Mouse (Mus musculus) ES-E14 (cell line): Measurements from ENCODE around the gene Flt3. TPM values are rescaled to one million over a fixed set of nuclear protein-coding genes. Genes with fewer than 3 reads are reported as not detected.

Experiments
- DNase-seq: peaks from one replicate; pipeline ENCODE4 v3.0.0-alpha.2; 2013; ENCODE audit warnings: low read depth, low spot score
- H3K27ac ChIP-seq: 2 replicates; pipeline ENCODE4 v1.5.1; 2012; ENCODE audit warnings: low read depth, mild to moderate bottlenecking, low read length, moderate library complexity, mixed read lengths; ENCODE audit not compliant: poor library complexity, insufficient read depth, severe bottlenecking
- H3K36me3 ChIP-seq: 2 replicates; pipeline ENCODE4 v1.6.1; 2012; ENCODE audit warnings: mild to moderate bottlenecking, low read length, moderate library complexity, mixed read lengths; ENCODE audit not compliant: control insufficient read depth, poor library complexity, insufficient read depth, severe bottlenecking
- H3K4me1 ChIP-seq, 2 experiments: fragments of 150-350 bp in 1 of 2; sonication (generic) in 1 of 2; 2 replicates each; pipeline ENCODE4 v1.6.1; 2012; ENCODE audit warnings: low read length in 2 of 2, mild to moderate bottlenecking in 1 of 2, mixed read lengths in 1 of 2; ENCODE audit not compliant: control insufficient read depth in 2 of 2, insufficient read depth in 2 of 2, poor library complexity in 1 of 2
- H3K4me3 ChIP-seq, 2 experiments: fragments of 150-350 bp in 1 of 2; sonication (generic) in 1 of 2; 2 replicates each; pipeline ENCODE4 v1.5.1; 2012; ENCODE audit warnings: low read length in 2 of 2, low read depth in 1 of 2, mild to moderate bottlenecking in 1 of 2, mixed read lengths in 1 of 2; ENCODE audit not compliant: insufficient read depth in 1 of 2, poor library complexity in 1 of 2, severe bottlenecking in 1 of 2
- H3K9ac ChIP-seq: 2 replicates; pipeline ENCODE4 v1.6.1; 2012; ENCODE audit warnings: low read depth, mild to moderate bottlenecking, low read length, mixed read lengths; ENCODE audit not compliant: poor library complexity, insufficient read depth, severe bottlenecking
- H3K9me3 ChIP-seq: fragments of 150-350 bp; sonication (generic); 2 replicates; pipeline ENCODE4 v1.6.1; 2012; ENCODE audit warnings: low read depth, mild to moderate bottlenecking, low read length; ENCODE audit not compliant: control insufficient read depth, insufficient read depth
- CHD2 ChIP-seq: IDR thresholded peaks from 2 replicates; pipeline ENCODE4 v1.6.1; 2014; ENCODE audit warnings: mild to moderate bottlenecking, low read depth, low read length, inconsistent platforms
- HCFC1 ChIP-seq: IDR thresholded peaks from 2 replicates; pipeline ENCODE4 v1.6.1; 2012; ENCODE audit warnings: low read length, inconsistent platforms, borderline replicate concordance; ENCODE audit not compliant: insufficient read depth
- MAFK ChIP-seq: IDR thresholded peaks from 2 replicates; pipeline ENCODE4 v1.6.1; 2014; ENCODE audit warnings: mild to moderate bottlenecking, low read depth, low read length, inconsistent platforms; ENCODE audit not compliant: insufficient read depth
- ZC3H11A ChIP-seq: IDR thresholded peaks from 2 replicates; pipeline ENCODE4 v1.6.1; 2012; ENCODE audit warnings: low read depth, mild to moderate bottlenecking, inconsistent platforms, low read length, borderline replicate concordance
- ZNF384 ChIP-seq: IDR thresholded peaks from 2 replicates; pipeline ENCODE4 v1.6.1; 2012; ENCODE audit warnings: low read depth, low read length, inconsistent platforms
- in situ Hi-C, 2 experiments: fragments of 600-800 bp; cut with MboI; formaldehyde crosslinking; loops; one replicate each; pipeline ENCODE4 v1.15.1; 2025; ENCODE audit warnings: low sequenced_read_pairs in 2 of 2, inconsistent platforms in 1 of 2; ENCODE audit not compliant: unreplicated experiment in 2 of 2
- total RNA-seq: library from RNA; depleted of rRNA; stranded (reverse); fragments of 300-350 nt; gene quantifications from 2 replicates; pipeline ENCODE4 v1.2.3, GENCODE M21; 2012

The Flt3 gene
- total RNA-seq, 1 experiment: 0.27 TPM

GRCm38 (mm10) chr5:147355788-147356187, 44.5 kb downstream of the Flt3 start:
- H3K9ac ChIP-seq: no peak overlapping the region
- in situ Hi-C loops: no loop called here
- no peaks in the 10 kb centered on the region for H3K36me3 ChIP-seq
- peaks cover 0 to 4% of the 10 kb centered on the region in 2 experiments; a peak in 2 of 4 replicates for H3K4me1 ChIP-seq
- no peak overlapping the region for H3K4me3 ChIP-seq
- DNase-seq: no peak
- no peaks in the 10 kb centered on the region for H3K9me3 ChIP-seq
- H3K27ac ChIP-seq: no peak overlapping the region
- TF ChIP-seq HCFC1: no peak
- no peak for TF ChIP-seq MAFK
- no peak for TF ChIP-seq ZNF384
- TF ChIP-seq CHD2: no peak
- no peak for TF ChIP-seq ZC3H11A

GRCm38 (mm10) chr5:147354985-147355384, 45.3 kb downstream of the Flt3 start:
- no peak for TF ChIP-seq ZNF384
- TF ChIP-seq MAFK: no peak
- Histone ChIP-seq H3K4me3 (no peak overlapping the region), H3K27ac (no peak overlapping the region), H3K9ac (no peak overlapping the region), H3K36me3 (no peaks in the 10 kb centered on the region), H3K4me1 (peaks cover 0 to 4% of the 10 kb centered on the region in 2 experiments; a peak in 2 of 4 replicates), H3K9me3 (no peaks in the 10 kb centered on the region)
- in situ Hi-C loops: no loop called here
- DNase-seq: no peak

GRCm38 (mm10) chr5:147354161-147354780, 46.0 kb downstream of the Flt3 start:
- no peak overlapping the region for H3K4me3 ChIP-seq
- in situ Hi-C loops: no loop called here
- no peak overlapping the region for H3K9ac ChIP-seq
- no peaks in the 10 kb centered on the region for H3K9me3 ChIP-seq
- no peak overlapping the region for H3K27ac ChIP-seq
- no peak for DNase-seq
- H3K36me3 ChIP-seq: no peaks in the 10 kb centered on the region
- TF ChIP-seq ZNF384 (no peak), HCFC1 (no peak), ZC3H11A (no peak), CHD2 (no peak), MAFK (no peak)
- H3K4me1 ChIP-seq: peaks cover 0 to 4% of the 10 kb centered on the region in 2 experiments; a peak in 2 of 4 replicates

- Histone ChIP-seq H3K27ac (no peak overlapping the region), H3K4me1 (peaks cover 0 to 4% of the 10 kb centered on the region in 2 experiments; a peak in 1 of 4 replicates), H3K9me3 (no peaks in the 10 kb centered on the region), H3K4me3 (no peak overlapping the region), H3K9ac (no peak overlapping the region), H3K36me3 (no peaks in the 10 kb centered on the region)
- in situ Hi-C loops: no loop called here
- TF ChIP-seq ZC3H11A: no peak
- DNase-seq: no peak
These were observed 48.4 kb downstream of the Flt3 start for GRCm38 (mm10) chr5:147351931-147352330.

GRCm38 (mm10) chr5:147345981-147346380, 54.3 kb downstream of the Flt3 start:
- Histone ChIP-seq H3K4me1 (no peaks in the 10 kb centered on the region), H3K4me3 (no peak overlapping the region), H3K36me3 (no peaks in the 10 kb centered on the region), H3K9ac (no peak overlapping the region), H3K9me3 (no peaks in the 10 kb centered on the region), H3K27ac (no peak overlapping the region)
- DNase-seq: no peak
- in situ Hi-C loops: no loop called here
- TF ChIP-seq ZNF384 (no peak), ZC3H11A (no peak), MAFK (no peak), CHD2 (no peak), HCFC1 (no peak)
